Mouse (Mus musculus) gonadal fat pad, adult 2 months (tissue): ENCODE results near the gene Smurf1. TPM values are rescaled to one million over a fixed set of nuclear protein-coding genes. Genes with fewer than 3 reads are reported as not detected.

Experiments
- DNase-seq: peaks from one replicate; pipeline ENCODE4 v3.0.0-alpha.2; 2012; ENCODE audit warnings: low read depth
- polyA plus RNA-seq: library from polyadenylated mRNA; depleted of rRNA; stranded (reverse); fragments of >200 nt; gene quantifications from 2 replicates; pipeline ENCODE4 v1.2.3, GENCODE M21; 2012; rRNA removed

Gene Smurf1
- polyA plus RNA-seq = 29.6 and 29.8 TPM in 2 replicates

GRCm38 (mm10) chr5:144965639-144966351 lies at the start of gene Smurf1:
Smurf1 (minus strand) TSS chr5:144965847.
- DNase-seq = no peak

- DNase-seq = no peak
These were observed 48.6 kb upstream of the Smurf1 start for GRCm38 (mm10) chr5:145014278-145014677.

- no peak for DNase-seq
These were observed 43.4 kb upstream of the Smurf1 start for GRCm38 (mm10) chr5:145008878-145009659.

- DNase-seq = peak; percentile 37
These were observed 39.9 kb upstream of the Smurf1 start for GRCm38 (mm10) chr5:145005596-145005995.

- no peak for DNase-seq
These were observed 38.8 kb upstream of the Smurf1 start for GRCm38 (mm10) chr5:145004495-145004894.

GRCm38 (mm10) chr5:145003362-145003761 lies 37.7 kb upstream of the Smurf1 start:
- DNase-seq = no peak

- DNase-seq = no peak
These were observed 32.8 kb upstream of the Smurf1 start for GRCm38 (mm10) chr5:144998491-144998890.

- no peak for DNase-seq
These were observed 24.8 kb upstream of the Smurf1 start for GRCm38 (mm10) chr5:144990481-144990880.

- no peak for DNase-seq
These were observed 24.4 kb upstream of the Smurf1 start for GRCm38 (mm10) chr5:144990051-144990450.

GRCm38 (mm10) chr5:144989061-144989405 lies 23.4 kb upstream of the Smurf1 start:
- DNase-seq = no peak

- no peak for DNase-seq
These were observed 22.9 kb upstream of the Smurf1 start for GRCm38 (mm10) chr5:144988340-144989060.

GRCm38 (mm10) chr5:144987561-144987960 lies 21.9 kb upstream of the Smurf1 start:
- no peak for DNase-seq

GRCm38 (mm10) chr5:144984839-144985238 lies 19.2 kb upstream of the Smurf1 start:
- no peak for DNase-seq

GRCm38 (mm10) chr5:144983227-144983626 lies 17.6 kb upstream of the Smurf1 start:
- DNase-seq = no peak

GRCm38 (mm10) chr5:144979110-144979509 lies 13.5 kb upstream of the Smurf1 start:
- DNase-seq = no peak

GRCm38 (mm10) chr5:144978533-144979107 lies 13.0 kb upstream of the Smurf1 start:
- no peak for DNase-seq

- no peak for DNase-seq
These were observed 5.6 kb upstream of the Smurf1 start for GRCm38 (mm10) chr5:144971266-144971665.

- no peak for DNase-seq
These were observed 592 bp downstream of the Smurf1 start for GRCm38 (mm10) chr5:144964872-144965638.

GRCm38 (mm10) chr5:144964465-144964864 lies 1.2 kb downstream of the Smurf1 start:
- no peak for DNase-seq

- no peak for DNase-seq
These were observed 1.8 kb downstream of the Smurf1 start for GRCm38 (mm10) chr5:144963817-144964261.

- no peak for DNase-seq
These were observed 2.2 kb downstream of the Smurf1 start for GRCm38 (mm10) chr5:144963401-144963800.
